Mouse (Mus musculus) cortical plate, adult 2 months (tissue): ENCODE results near the gene Olfr874.

ENCODE experiments used
- CTCF ChIP-seq: fragments of 200-500 bp; IDR thresholded peaks from 2 replicates; pipeline ENCODE4 v1.5.1; 2011; ENCODE audit warnings: mild to moderate bottlenecking, control low read depth, low read length; ENCODE audit not compliant: insufficient read depth; ENCODE audit errors: extremely low read depth
- POLR2A ChIP-seq: fragments of 200-500 bp; IDR thresholded peaks from 2 replicates; pipeline ENCODE4 v1.6.1; 2011; ENCODE audit warnings: mild to moderate bottlenecking, low read length, control low read depth; ENCODE audit not compliant: insufficient read depth; ENCODE audit errors: extremely low read depth

DNA sequence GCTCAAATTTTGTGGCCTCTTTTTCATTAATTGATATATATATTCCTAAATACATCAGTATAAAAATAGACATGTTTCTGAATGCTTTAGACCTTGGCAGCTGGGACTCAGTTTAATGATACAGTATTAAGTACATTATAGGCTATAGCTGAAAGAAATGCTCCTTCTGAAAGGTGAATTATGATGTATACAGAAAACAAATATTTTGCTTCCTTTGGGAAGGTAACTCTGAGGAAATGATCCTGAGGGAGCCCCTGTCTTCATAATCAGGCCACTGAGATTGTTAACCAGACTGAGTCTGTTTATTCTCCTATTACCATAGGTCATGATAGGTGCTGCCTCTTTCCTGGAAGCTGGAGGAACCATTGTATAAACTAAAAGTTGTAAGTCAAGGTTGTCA is at the start of gene Olfr874:
- no peak for TF ChIP-seq CTCF
- no peak for TF ChIP-seq POLR2A
